Mouse (Mus musculus) limb, embryonic 14.5 days (tissue): Measurements from ENCODE around the gene Ppp1r32. TPM values are rescaled to one million over a fixed set of nuclear protein-coding genes. Genes with fewer than 3 reads are reported as not detected.

Source experiments
- ATAC-seq: fragments of 200-750 bp; cut with Nextera tagmentation; 2 replicates; pipeline ENCODE4 v1.8.0; 2017; ENCODE audit warnings: low read depth, moderate number of reproducible peaks, moderate TSS enrichment; ENCODE audit not compliant: low FRiP score
- DNase-seq: peaks from one replicate; pipeline ENCODE4 v3.0.0-alpha.2; 2015; ENCODE audit warnings: low spot score
- H3K27ac ChIP-seq: fragments of 300-500 bp; sonication (generic); replicated peaks from 2 replicates; pipeline ENCODE4 v1.5.1; 2014; ENCODE audit warnings: low read depth, mild to moderate bottlenecking, low read length, moderate library complexity, mixed read lengths
- H3K27me3 ChIP-seq: fragments of 300-500 bp; sonication (generic); 2 replicates; pipeline ENCODE4 v1.6.1; 2014; ENCODE audit warnings: low read length, mixed read lengths; ENCODE audit not compliant: control insufficient read depth, insufficient read depth
- H3K36me3 ChIP-seq: fragments of 300-500 bp; sonication (generic); 2 replicates; pipeline ENCODE4 v1.6.1; 2014; ENCODE audit warnings: mild to moderate bottlenecking, low read length, moderate library complexity, mixed read lengths; ENCODE audit not compliant: control insufficient read depth, insufficient read depth
- H3K4me1 ChIP-seq: fragments of 300-500 bp; sonication (generic); 2 replicates; pipeline ENCODE4 v1.6.1; 2014; ENCODE audit warnings: antibody characterized with exemption, low read length, mixed read lengths; ENCODE audit not compliant: control insufficient read depth, insufficient read depth
- H3K4me2 ChIP-seq: fragments of 300-500 bp; sonication (generic); replicated peaks from 2 replicates; pipeline ENCODE4 v1.6.1; 2014; ENCODE audit warnings: low read depth, mild to moderate bottlenecking, low read length, moderate library complexity; ENCODE audit not compliant: severe bottlenecking
- H3K4me3 ChIP-seq: fragments of 300-500 bp; sonication (generic); replicated peaks from 2 replicates; pipeline ENCODE4 v1.5.1; 2014; ENCODE audit warnings: low read length
- H3K9ac ChIP-seq: fragments of 300-500 bp; sonication (generic); 2 replicates; pipeline ENCODE4 v1.6.1; 2014; ENCODE audit warnings: mild to moderate bottlenecking, low read depth, low read length, moderate library complexity; ENCODE audit not compliant: severe bottlenecking
- H3K9me3 ChIP-seq: fragments of 300-500 bp; sonication (generic); 2 replicates; pipeline ENCODE4 v1.6.1; 2016; ENCODE audit warnings: low read length; ENCODE audit not compliant: control insufficient read depth
- POLR2A ChIP-seq: fragments of 200-500 bp; IDR thresholded peaks from 2 replicates; pipeline ENCODE4 v1.8.0; 2012; ENCODE audit warnings: inconsistent platforms, mild to moderate bottlenecking, moderate library complexity, borderline replicate concordance; ENCODE audit not compliant: insufficient read depth, insufficient read length; ENCODE audit errors: extremely low read depth
- WGBS: fragments of 180-500 bp; shearing (Covaris S2); extraction: QIAGEN DNeasy Blood & Tissue Kit; methylation state at CpG from one replicate; pipeline ENCODE4 v1.1.7; 2014; 5-methylcytosine and 5-hydroxymethylcytosine counted together
- polyA plus RNA-seq, 2 experiments: library from polyadenylated mRNA; depleted of rRNA in 1 of 2; stranded (reverse) in 1 of 2; unstranded in 1 of 2; fragments of >200 nt; fragmentation: Nextera tagmentation in 1 of 2; extraction: Ambion mirVana in 1 of 2; gene quantifications; 2 replicates each; pipeline versions ENCODE4 v1.2.1 to v1.2.3; 2012 to 2014

Ppp1r32 gene
- polyA plus RNA-seq (2012; rRNA removed): 0.53 and 0.78 TPM in 2 replicates
- 0.18 TPM in 1 of 2 replicates, not detected in the other for polyA plus RNA-seq (2014; fragmentation: Nextera tagmentation; extraction: Ambion mirVana)

DNA sequence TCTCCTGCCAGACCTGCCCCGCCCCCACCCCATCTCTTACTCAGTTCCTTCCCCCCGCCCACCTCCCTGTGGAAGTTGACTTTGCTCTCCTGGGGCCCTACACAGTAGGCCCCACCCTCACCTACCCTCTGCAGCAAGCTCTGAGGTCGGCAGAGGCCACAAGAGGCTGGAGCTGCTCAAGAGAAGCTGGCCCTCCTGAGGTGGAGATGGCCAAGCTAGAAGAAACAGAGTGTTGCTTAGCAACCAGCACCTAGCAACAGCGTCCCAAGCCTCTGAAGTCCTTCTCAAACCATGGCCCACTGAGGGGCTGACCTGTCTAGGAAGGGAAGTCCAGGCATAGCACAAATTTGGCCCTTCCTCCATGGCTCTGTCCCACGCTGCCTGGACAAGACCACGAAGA lies at the start of gene Ppp1r32:
Ppp1r32 (minus strand) TSS at position 226 of the 400 bp plus-strand sequence.
- Histone ChIP-seq H3K27me3 (no peaks in the 10 kb centered on the region), H3K4me1 (no peaks in the 10 kb centered on the region), H3K4me3 (no peak within 1 kb of the TSS), H3K36me3 (no peaks in the 10 kb centered on the region), H3K4me2 (no peak within 1 kb of the TSS), H3K27ac (no peak within 1 kb of the TSS), H3K9me3 (no peaks in the 10 kb centered on the region), H3K9ac (no peak within 1 kb of the TSS)
- ATAC-seq (no peak), DNase-seq (peak; percentile 18)
- TF ChIP-seq POLR2A: no peak
- WGBS: 39% methylated on average over 6 of the region's 6 CpGs

DNA sequence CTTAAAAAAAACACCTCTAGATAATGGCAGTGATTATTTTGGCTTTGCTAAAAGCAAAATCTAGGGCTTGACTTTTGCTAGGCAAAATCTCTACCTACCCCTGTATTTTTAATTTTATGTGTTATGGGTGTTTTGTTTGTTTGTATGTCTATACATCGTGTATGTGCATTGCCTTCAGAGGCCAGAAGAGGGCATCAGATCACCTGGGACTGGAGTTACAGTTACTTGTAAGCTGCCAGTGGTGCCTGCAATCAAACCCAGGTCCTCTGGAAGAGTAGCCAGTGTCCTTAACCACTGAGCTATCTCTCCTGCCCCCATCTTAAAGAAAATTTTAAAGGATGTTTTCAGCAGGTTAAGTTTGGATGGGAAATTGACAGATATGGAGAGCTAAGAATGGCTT lies 47.4 kb upstream of the Ppp1r32 start:
- ATAC-seq (no peak), DNase-seq (no peak)
- no peaks in the 10 kb centered on the region for H3K9me3 ChIP-seq
- peaks cover 65% of the 10 kb centered on the region for H3K36me3 ChIP-seq
- no peak overlapping the region for H3K9ac ChIP-seq
- no peak overlapping the region for H3K4me3 ChIP-seq
- WGBS: 93% methylated on average over 1 of the region's 1 CpGs
- peaks cover 16% of the 10 kb centered on the region for H3K4me1 ChIP-seq
- H3K27me3 ChIP-seq: no peaks in the 10 kb centered on the region
- no peak overlapping the region for H3K4me2 ChIP-seq
- H3K27ac ChIP-seq: no peak overlapping the region
- no peak for TF ChIP-seq POLR2A

DNA sequence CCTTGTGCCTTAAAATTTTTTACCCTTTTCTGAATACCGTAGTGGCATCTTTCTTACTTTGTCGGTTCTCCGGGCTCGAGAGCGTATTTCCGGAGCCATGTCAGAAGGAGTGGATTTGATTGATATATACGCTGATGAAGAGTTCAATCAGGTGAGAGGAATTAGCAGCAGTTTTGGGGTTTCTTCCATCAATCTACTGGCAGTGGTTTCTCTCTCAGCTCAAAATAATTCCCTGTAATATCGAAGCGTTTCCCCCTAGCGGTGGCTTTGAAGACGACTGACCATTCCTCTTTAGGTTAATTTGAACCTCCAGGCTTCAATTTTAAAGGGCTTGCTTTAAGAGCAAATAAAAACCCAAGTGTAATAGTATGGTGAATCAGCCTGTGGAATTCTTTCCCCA lies 43.2 kb upstream of the Ppp1r32 start, which contains the start of gene Sdhaf2:
Sdhaf2 (minus strand) TSS at position 233 of the 400 bp plus-strand sequence.
- Histone ChIP-seq H3K9ac (peak within 1 kb of the TSS; percentile 97), H3K27me3 (no peaks in the 10 kb centered on the region), H3K4me3 (peak within 1 kb of the TSS; percentile 89), H3K4me1 (peaks cover 19% of the 10 kb centered on the region), H3K36me3 (peaks cover 33% of the 10 kb centered on the region), H3K9me3 (no peaks in the 10 kb centered on the region), H3K4me2 (peak within 1 kb of the TSS; percentile 68), H3K27ac (peak within 1 kb of the TSS; percentile 96)
- no peak for TF ChIP-seq POLR2A
- DNase-seq (peak; percentile 82), ATAC-seq (no peak)
- WGBS: 0% methylated on average over 11 of the region's 11 CpGs

DNA sequence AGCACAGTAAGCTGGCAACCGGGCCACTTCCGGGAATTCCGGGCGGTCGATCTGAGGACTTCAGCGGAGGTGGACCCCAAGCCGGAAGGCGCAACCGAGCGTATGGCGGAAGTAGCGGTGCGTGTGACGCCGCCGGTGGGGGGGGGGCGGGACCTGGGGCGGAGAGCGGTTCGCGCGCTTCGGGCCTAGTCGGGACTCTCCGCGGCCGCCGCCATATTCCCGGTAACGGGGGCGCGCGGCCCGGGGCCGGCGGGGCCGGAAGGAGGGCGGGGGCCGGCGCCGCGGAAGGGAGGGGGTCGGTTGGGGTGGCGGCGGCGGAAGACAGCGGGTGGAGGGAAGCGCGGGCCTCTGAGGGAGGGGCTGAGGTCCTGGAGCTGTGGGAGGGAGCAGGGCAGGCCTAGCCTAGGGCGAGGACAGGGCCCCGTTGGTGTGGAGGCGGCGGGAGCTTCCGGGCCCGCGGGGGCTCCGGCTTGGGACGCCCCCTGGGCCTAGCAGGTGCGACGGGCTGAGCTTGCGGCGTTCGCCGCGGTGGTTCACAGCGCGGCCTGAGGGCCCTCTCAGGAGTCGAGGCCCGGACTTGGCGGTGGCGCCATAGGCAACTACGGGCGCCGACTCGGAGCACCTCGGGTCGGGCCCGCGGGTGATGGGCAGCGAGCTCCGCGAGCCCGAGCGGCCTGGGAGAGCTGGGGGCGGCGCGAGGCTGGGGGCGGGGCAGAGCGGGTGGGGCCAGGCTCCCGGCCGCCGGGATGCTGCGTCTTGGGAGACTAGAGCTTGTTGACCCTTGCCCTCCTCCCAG lies 42.6 kb upstream of the Ppp1r32 start, which contains the start of gene Cpsf7:
Cpsf7 (plus strand) TSS at position 161 of the 796 bp plus-strand sequence.
- under 1% methylated on average over 37 of the region's 93 CpGs for WGBS
- ATAC-seq: peak; percentile 94
- peak within 1 kb of the TSS; percentile 68 for H3K4me2 ChIP-seq

DNA sequence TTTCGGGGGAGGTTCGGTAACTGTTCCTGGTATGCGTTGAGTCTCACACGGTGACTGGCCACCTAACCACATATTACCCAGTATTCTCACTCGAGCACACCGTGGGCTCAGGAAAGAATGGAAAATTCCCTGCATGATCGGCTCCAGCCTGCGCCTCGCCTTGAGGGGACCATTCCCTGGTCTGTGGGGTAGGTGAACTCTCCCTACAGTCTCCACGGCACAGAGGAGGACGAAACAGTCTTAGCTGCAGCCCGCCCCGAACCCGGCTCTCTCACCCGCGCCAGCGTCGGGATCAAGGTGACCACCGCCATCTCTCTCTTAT lies 42.0 kb upstream of the Ppp1r32 start:
- WGBS: 1% methylated on average over 19 of the region's 19 CpGs
- ATAC-seq: no peak; the same call in 1 of the 2 replicates
- DNase-seq: no peak
- Histone ChIP-seq H3K27ac (peak overlapping the region; percentile 96), H3K27me3 (no peaks in the 10 kb centered on the region), H3K4me3 (peak overlapping the region; percentile 89), H3K4me2 (peak overlapping the region; percentile 68), H3K9ac (peak overlapping the region; percentile 97), H3K9me3 (no peaks in the 10 kb centered on the region), H3K4me1 (peaks cover 19% of the 10 kb centered on the region), H3K36me3 (peaks cover 23% of the 10 kb centered on the region)
- TF ChIP-seq POLR2A: no peak

More for the DNA sequence above, 42.6 kb upstream of the Ppp1r32 start, which contains the start of gene Cpsf7:
- Histone ChIP-seq H3K9me3 (no peaks in the 10 kb centered on the region), H3K9ac (peak within 1 kb of the TSS; percentile 97), H3K27me3 (no peaks in the 10 kb centered on the region), H3K4me3 (peak within 1 kb of the TSS; percentile 89), H3K36me3 (peaks cover 28% of the 10 kb centered on the region), H3K27ac (peak within 1 kb of the TSS; percentile 96), H3K4me1 (peaks cover 19% of the 10 kb centered on the region)
- DNase-seq: peak; percentile 95
- TF ChIP-seq POLR2A: no peak
